In genomic region chr2:119108554-119108953, GRCm38 (mm10) we compare ENCODE assay signal across 10 mouse cellular contexts. TPM values are rescaled to one million over a fixed set of nuclear protein-coding genes. Genes with fewer than 3 reads are reported as not detected.
A peak's percentile ranks its signal among the peaks of the same experiment; 100 is the strongest.
DNase-seq lines count a peak whose midpoint lies in the region; ATAC-seq and TF ChIP-seq lines count a peak whose summit lies in the region.
"Had no signal": no experiment of that assay in that cellular context is flagged by ENCODE, and none has a peak within 500 bp of the region (broad histone marks: within the 10 kb centered on the region; RNA-seq: fewer than 3 reads in every experiment).

No protein-coding gene starts in this region.

- H3K9me3 ChIP-seq in ES-E14 (ENCODE audit: control insufficient read depth, insufficient read depth, low read depth, low read length), result no peaks in the 10 kb centered on the region
- no peaks in the 10 kb centered on the region for H3K9me3 ChIP-seq in liver, embryonic 14.5 days (ENCODE audit: control insufficient read depth, low read length)
- H3K9me3 ChIP-seq in forebrain, embryonic 10.5 days, result no peaks in the 10 kb centered on the region
- H3K9me3 ChIP-seq: limb, embryonic 12.5 days had no signal

- no peak overlapping the region for H3K27ac ChIP-seq in ES-E14 (ENCODE audit: insufficient read depth, low read depth, low read length, poor library complexity, severe bottlenecking)
- no peak overlapping the region for H3K27ac ChIP-seq in liver, embryonic 14.5 days
- H3K27ac ChIP-seq in forebrain, embryonic 10.5 days, result no peak overlapping the region
- H3K27ac ChIP-seq: limb, embryonic 12.5 days had no signal

- no peak for TF ChIP-seq EP300 in liver, embryonic 14.5 days (IDR thresholded peaks at IDR 0.05; ENCODE audit: low read depth)

- no peak for ATAC-seq in liver, embryonic 14.5 days (ENCODE audit: insufficient read depth)

- DNase-seq in 416B (ENCODE audit: low read depth) (peak; percentile 71), ES-E14 (ENCODE audit: low read depth, low spot score) (peak; percentile 77)
- DNase-seq in embryo, embryonic 9.5 days (ENCODE audit: extremely low spot score), result peak; percentile 23
- peak; percentile 43 to 48 (median 43) for DNase-seq in liver, embryonic 14.5 days (ENCODE audit: low read depth in 3 of 3, low spot score in 3 of 3)
- no peak for DNase-seq in frontal cortex, postnatal 14 days (ENCODE audit: low spot score in 2 of 2)
- no peak for DNase-seq in layer of hippocampus, postnatal 10 days (ENCODE audit: low spot score in 2 of 2)
- no peak for DNase-seq in cerebellum, adult 18-20 months
- no peak for DNase-seq in forebrain, embryonic 10.5 days (ENCODE audit: extremely low spot score, low spot score)

- TF ChIP-seq CTCF in liver, embryonic 14.5 days (IDR thresholded peaks at IDR 0.05; ENCODE audit: low read depth), result no peak

- peaks cover 4% of the 10 kb centered on the region for H3K36me3 ChIP-seq in ES-E14 (ENCODE audit: control insufficient read depth, insufficient read depth, low read length, poor library complexity, severe bottlenecking)
- H3K36me3 ChIP-seq in liver, embryonic 14.5 days (replicated peaks; ENCODE audit: control insufficient read depth, insufficient read depth, low read depth), result peaks cover 17% of the 10 kb centered on the region
- peaks cover 52% of the 10 kb centered on the region for H3K36me3 ChIP-seq in forebrain, embryonic 10.5 days (replicated peaks)

- no peaks in the 10 kb centered on the region for H3K4me1 ChIP-seq in ES-E14 (ENCODE audit: control insufficient read depth in 2 of 2, insufficient read depth in 2 of 2, low read length in 2 of 2, poor library complexity in 1 of 2)
- H3K4me1 ChIP-seq in liver, embryonic 14.5 days (replicated peaks; ENCODE audit: control insufficient read depth in 2 of 2, insufficient read depth in 2 of 2, low read length in 1 of 2), result peaks cover 1 to 4% of the 10 kb centered on the region in 2 experiments; a peak in 2 of 4 replicates
- H3K4me1 ChIP-seq in forebrain, embryonic 10.5 days, result peaks cover 11% of the 10 kb centered on the region

- no peaks in the 10 kb centered on the region for H3K27me3 ChIP-seq in liver, embryonic 14.5 days (ENCODE audit: control insufficient read depth, insufficient read depth, low read length)
- no peaks in the 10 kb centered on the region for H3K27me3 ChIP-seq in forebrain, embryonic 10.5 days (ENCODE audit: poor library complexity, severe bottlenecking)
- H3K27me3 ChIP-seq: limb, embryonic 12.5 days had no signal

- in situ Hi-C loops in ES-E14 (cut with MboI; ENCODE audit: low sequenced_read_pairs in 2 of 2, unreplicated experiment in 2 of 2), result no loop called here

- H3K4me2 ChIP-seq in liver, embryonic 14.5 days (ENCODE audit: low read depth), result no peak overlapping the region
- H3K4me2 ChIP-seq: limb, embryonic 12.5 days had no signal

- no peak overlapping the region for H3K4me3 ChIP-seq in ES-E14 (ENCODE audit: insufficient read depth in 1 of 2, low read depth in 1 of 2, low read length in 2 of 2, poor library complexity in 1 of 2, severe bottlenecking in 1 of 2)
- H3K4me3 ChIP-seq in liver, embryonic 14.5 days (ENCODE audit: insufficient read depth in 1 of 2, low read depth in 2 of 2, low read length in 2 of 2), result no peak overlapping the region
- no peak overlapping the region for H3K4me3 ChIP-seq in forebrain, embryonic 10.5 days
- H3K4me3 ChIP-seq: limb, embryonic 12.5 days had no signal

- WGBS in liver, embryonic 14.5 days (ENCODE audit: insufficient replicate concordance), result 69% methylated on average over 4 of the region's 4 CpGs
- 69% methylated on average over 4 of the region's 4 CpGs for WGBS in forebrain, embryonic 10.5 days

- no peak overlapping the region for H3K9ac ChIP-seq in ES-E14 (ENCODE audit: insufficient read depth, low read depth, low read length, poor library complexity, severe bottlenecking)
- H3K9ac ChIP-seq in liver, embryonic 14.5 days (replicated peaks), result no peak overlapping the region
- H3K9ac ChIP-seq: limb, embryonic 12.5 days had no signal

TF ChIP-seq in ES-E14, 5 proteins besides CTCF, POLR2A, EP300 and RAD21:
- TF ChIP-seq ZNF384 (IDR thresholded peaks at IDR 0.05; ENCODE audit: low read depth, low read length) (0 out of 2 replicates have a peak, but pooled peaks have one; percentile 17), ZC3H11A (IDR thresholded peaks at IDR 0.05; ENCODE audit: borderline replicate concordance, low read depth, low read length) (no peak), HCFC1 (IDR thresholded peaks at IDR 0.05; ENCODE audit: borderline replicate concordance, insufficient read depth, low read length) (no peak), MAFK (IDR thresholded peaks at IDR 0.05; ENCODE audit: insufficient read depth, low read depth, low read length) (0 out of 2 replicates have a peak, but pooled peaks have one; percentile 7)

RNA-seq across cellular contexts. Expression of gene Rad51, which starts 4.0 kb away (rescaled TPM):
- 37.3 and 42.2 TPM in 2 replicates for total RNA-seq in ES-E14 (2012; rRNA removed)
- 20.4 and 28.7 TPM in 2 replicates for polyA plus RNA-seq in liver, embryonic 14.5 days (2012; rRNA removed)
- polyA plus RNA-seq in liver, embryonic 14.5 days (2014; fragmentation: Nextera tagmentation; extraction: Ambion mirVana), result 33.9 and 35.7 TPM in 2 replicates
- 1 to 10 TPM; 3.7 to 4.2 TPM for total RNA-seq in layer of hippocampus, postnatal 10 days (2021)
- 110 and 113 TPM in 2 replicates for polyA plus RNA-seq in forebrain, embryonic 10.5 days (2016; fragmentation: Nextera tagmentation; extraction: Ambion mirVana)

RNA-seq across cellular contexts. Expression of gene Rmdn3, which starts 48.3 kb away (rescaled TPM):
- 72.9 and 95.9 TPM in 2 replicates for total RNA-seq in ES-E14 (2012; rRNA removed)
- 15.0 and 22.8 TPM in 2 replicates for polyA plus RNA-seq in liver, embryonic 14.5 days (2012; rRNA removed)
- polyA plus RNA-seq in liver, embryonic 14.5 days (2014; fragmentation: Nextera tagmentation; extraction: Ambion mirVana), result 42.2 and 47.6 TPM in 2 replicates
- 10 to 100 TPM; 43.0 to 51.9 TPM for total RNA-seq in layer of hippocampus, postnatal 10 days (2021)
- 50.9 and 54.0 TPM in 2 replicates for polyA plus RNA-seq in forebrain, embryonic 10.5 days (2016; fragmentation: Nextera tagmentation; extraction: Ambion mirVana)

RNA-seq across cellular contexts. Expression of gene Gchfr, which starts 59.0 kb away (rescaled TPM):
- total RNA-seq in ES-E14 (2012; rRNA removed), result 12.7 and 14.1 TPM in 2 replicates
- polyA plus RNA-seq in liver, embryonic 14.5 days (2012; rRNA removed), result 35.4 and 59.7 TPM in 2 replicates
- polyA plus RNA-seq in liver, embryonic 14.5 days (2014; fragmentation: Nextera tagmentation; extraction: Ambion mirVana), result 75.9 and 80.3 TPM in 2 replicates
- total RNA-seq in layer of hippocampus, postnatal 10 days (2021), result under 1 TPM in 1 of 2 experiments, not detected in 1; 0.62 TPM
- polyA plus RNA-seq in forebrain, embryonic 10.5 days (2016; fragmentation: Nextera tagmentation; extraction: Ambion mirVana), result 5.6 and 6.2 TPM in 2 replicates
- total RNA-seq: common myeloid progenitor, adult 5-6 weeks had no signal

Comparison
In these comparisons a context has a peak if more than half of its experiments do, and no peak if none do; other contexts are left out.
1. DNase-seq: peak in 416B (single experiment), ES-E14 (single experiment), embryo, embryonic 9.5 days (single experiment) and liver, embryonic 14.5 days (3 of 3); none in frontal cortex, postnatal 14 days (0 of 2), layer of hippocampus, postnatal 10 days (0 of 2), cerebellum, adult 18-20 months (0 of 2) and forebrain, embryonic 10.5 days (single experiment).